Mouse (Mus musculus): ENCODE measurements around the gene Olfr97.
A peak's percentile ranks its signal among the peaks of the same experiment; 100 is the strongest.

DNA sequence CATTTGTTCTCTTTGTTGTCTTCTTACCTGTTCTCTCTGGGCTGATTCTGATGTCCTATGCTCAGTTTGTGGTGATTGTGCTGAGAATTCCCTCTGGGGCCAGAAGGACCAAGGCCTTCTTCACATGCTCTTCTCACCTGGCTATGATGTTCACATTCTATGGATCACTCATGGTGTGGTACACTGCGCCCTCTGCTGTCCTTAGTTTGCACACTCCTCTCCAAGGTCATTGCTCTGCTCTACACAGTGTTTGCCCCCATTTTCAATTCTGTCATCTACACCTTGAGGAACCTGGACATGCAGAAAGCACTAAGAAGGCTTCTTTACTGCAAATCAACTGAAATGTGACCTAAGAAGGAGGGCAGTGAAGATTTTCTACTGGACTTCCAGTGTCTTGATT is 13.4 kb upstream of the Olfr97 start:
- TF ChIP-seq CTCF (IDR thresholded peaks at IDR 0.05; ENCODE audit: insufficient read depth, low read length) (peak; percentile 46; the same call in 1 of the 2 replicates), POLR2A (IDR thresholded peaks at IDR 0.05; ENCODE audit: borderline replicate concordance, extremely low read depth, low read depth, low read length) (no peak)

All from lung, adult 2 months (tissue).